Mouse (Mus musculus) limb, embryonic 11.5 days (tissue): ENCODE measurements around the gene Pitpna. TPM values are rescaled to one million over a fixed set of nuclear protein-coding genes. Genes with fewer than 3 reads are reported as not detected.
A peak's percentile ranks its signal among the peaks of the same experiment; 100 is the strongest.

Experiments
- ATAC-seq: fragments of 200-750 bp; cut with Nextera tagmentation; 2 replicates; pipeline ENCODE4 v1.8.0; 2017; ENCODE audit warnings: low read depth; ENCODE audit not compliant: insufficient number of reproducible peaks, low FRiP score, low TSS enrichment
- DNase-seq: peaks from one replicate; pipeline ENCODE4 v3.0.0-alpha.2; 2015; ENCODE audit warnings: low spot score
- H3K27ac ChIP-seq: fragments of 300-500 bp; sonication (generic); replicated peaks from 2 replicates; pipeline ENCODE4 v1.5.1; 2014; ENCODE audit warnings: low read depth, mild to moderate bottlenecking, low read length
- H3K27me3 ChIP-seq: fragments of 300-500 bp; sonication (generic); 2 replicates; pipeline ENCODE4 v1.6.1; 2014; ENCODE audit warnings: mild to moderate bottlenecking, low read length, mixed read lengths; ENCODE audit not compliant: control insufficient read depth, insufficient read depth
- H3K36me3 ChIP-seq: fragments of 300-500 bp; sonication (generic); 2 replicates; pipeline ENCODE4 v1.6.1; 2014; ENCODE audit warnings: mild to moderate bottlenecking, low read length, moderate library complexity, mixed read lengths; ENCODE audit not compliant: control insufficient read depth, insufficient read depth
- H3K4me1 ChIP-seq: fragments of 300-500 bp; sonication (generic); 2 replicates; pipeline ENCODE4 v1.6.1; 2014; ENCODE audit warnings: low read length, mixed read lengths; ENCODE audit not compliant: control insufficient read depth, insufficient read depth
- H3K4me2 ChIP-seq: fragments of 300-500 bp; sonication (generic); 2 replicates; pipeline ENCODE4 v1.6.1; 2014; ENCODE audit warnings: low read depth, mild to moderate bottlenecking, moderate library complexity; ENCODE audit not compliant: severe bottlenecking
- H3K4me3 ChIP-seq: fragments of 300-500 bp; sonication (generic); 2 replicates; pipeline ENCODE4 v1.5.1; 2014; ENCODE audit warnings: low read depth, low read length
- H3K9ac ChIP-seq: fragments of 300-500 bp; sonication (generic); 2 replicates; pipeline ENCODE4 v1.6.1; 2014; ENCODE audit warnings: mild to moderate bottlenecking, low read length
- H3K9me3 ChIP-seq: fragments of 300-500 bp; sonication (generic); 2 replicates; pipeline ENCODE4 v1.6.1; 2016; ENCODE audit warnings: low read length; ENCODE audit not compliant: control insufficient read depth
- WGBS: fragments of 180-500 bp; shearing (Covaris S2); extraction: QIAGEN DNeasy Blood & Tissue Kit; methylation state at CpG from one replicate; pipeline ENCODE4 v1.1.7; 2014; 5-methylcytosine and 5-hydroxymethylcytosine counted together
- microRNA-seq: library from miRNA; unstranded; fragments of <30 nt; microRNA quantifications from one replicate; pipeline ENCODE4, GENCODE M21; 2016
- polyA plus RNA-seq: library from polyadenylated mRNA; unstranded; fragments of >200 nt; fragmentation: Nextera tagmentation; extraction: Ambion mirVana; gene quantifications from 2 replicates; pipeline ENCODE4 v1.2.1, GENCODE M21; 2014

Pitpna gene
- polyA plus RNA-seq, 1 experiment from 2014 or later: 67.3 TPM

DNA sequence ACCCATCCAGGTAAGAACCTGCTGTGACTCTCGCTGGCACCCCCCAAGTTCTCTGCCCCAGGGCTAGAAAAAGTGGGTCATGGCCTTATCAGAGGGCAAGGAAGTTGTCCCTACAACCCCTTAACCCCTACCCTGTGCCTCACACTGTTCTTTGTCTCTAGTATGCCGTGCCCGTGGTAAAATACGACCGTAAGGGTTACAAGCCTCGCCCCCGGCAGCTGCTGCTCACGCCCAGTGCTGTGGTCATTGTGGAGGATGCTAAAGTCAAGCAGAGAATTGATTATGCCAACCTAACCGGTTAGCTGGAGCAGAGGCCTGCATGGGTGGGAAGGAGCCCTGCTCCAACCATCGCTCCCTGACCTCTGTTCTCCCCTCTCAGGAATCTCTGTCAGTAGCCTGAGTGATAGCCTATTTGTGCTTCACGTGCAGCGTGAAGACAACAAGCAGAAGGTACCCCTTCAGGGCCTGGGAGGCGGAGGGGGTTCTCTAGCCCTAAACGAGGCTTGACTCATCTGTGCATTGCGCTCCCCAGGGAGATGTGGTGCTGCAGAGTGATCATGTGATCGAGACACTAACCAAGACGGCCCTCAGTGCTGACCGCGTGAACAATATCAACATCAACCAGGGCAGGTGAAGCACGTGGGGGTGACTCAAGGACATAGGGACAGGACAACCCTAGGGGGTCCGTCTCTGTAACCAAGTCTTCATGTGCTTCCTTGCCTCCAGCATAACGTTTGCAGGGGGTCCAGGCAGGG, 83.7 kb downstream of the Pitpna start:
- no peak for DNase-seq
- H3K9me3 ChIP-seq: no peaks in the 10 kb centered on the region
- H3K4me2 ChIP-seq: no peak overlapping the region
- peaks cover 13% of the 10 kb centered on the region for H3K36me3 ChIP-seq
- H3K27me3 ChIP-seq: no peaks in the 10 kb centered on the region
- ATAC-seq: no peak
- no peak overlapping the region for H3K4me3 ChIP-seq
- WGBS: 85% methylated on average over 22 of the region's 22 CpGs
- no peak overlapping the region for H3K27ac ChIP-seq
- no peak overlapping the region for H3K9ac ChIP-seq
- no peaks in the 10 kb centered on the region for H3K4me1 ChIP-seq

DNA sequence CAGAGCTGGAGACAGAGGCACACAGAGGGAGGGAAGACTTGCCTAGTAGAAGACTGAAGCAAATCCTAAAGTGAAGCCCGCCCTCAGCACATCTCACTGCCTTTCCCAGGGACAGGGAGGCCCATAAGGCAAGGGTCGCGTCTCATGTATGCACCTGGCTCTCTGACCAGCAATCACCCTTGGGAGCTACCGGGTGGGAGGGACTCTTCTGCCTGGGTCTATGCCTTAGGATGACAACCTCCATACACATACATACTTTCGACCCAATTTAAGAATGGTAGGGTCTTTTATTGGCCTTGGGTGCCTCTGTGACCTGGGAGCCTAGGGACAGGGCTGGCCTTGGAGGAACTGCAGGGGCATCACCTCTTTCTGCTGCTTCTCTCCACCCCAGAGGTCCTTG, 85.5 kb downstream of the Pitpna start:
- Histone ChIP-seq H3K4me1 (no peaks in the 10 kb centered on the region), H3K27me3 (no peaks in the 10 kb centered on the region), H3K9me3 (no peaks in the 10 kb centered on the region), H3K9ac (no peak overlapping the region), H3K4me3 (no peak overlapping the region), H3K27ac (no peak overlapping the region), H3K36me3 (peaks cover 13% of the 10 kb centered on the region), H3K4me2 (no peak overlapping the region)
- DNase-seq (no peak), ATAC-seq (no peak)
- 84% methylated on average over 5 of the region's 5 CpGs for WGBS

DNA sequence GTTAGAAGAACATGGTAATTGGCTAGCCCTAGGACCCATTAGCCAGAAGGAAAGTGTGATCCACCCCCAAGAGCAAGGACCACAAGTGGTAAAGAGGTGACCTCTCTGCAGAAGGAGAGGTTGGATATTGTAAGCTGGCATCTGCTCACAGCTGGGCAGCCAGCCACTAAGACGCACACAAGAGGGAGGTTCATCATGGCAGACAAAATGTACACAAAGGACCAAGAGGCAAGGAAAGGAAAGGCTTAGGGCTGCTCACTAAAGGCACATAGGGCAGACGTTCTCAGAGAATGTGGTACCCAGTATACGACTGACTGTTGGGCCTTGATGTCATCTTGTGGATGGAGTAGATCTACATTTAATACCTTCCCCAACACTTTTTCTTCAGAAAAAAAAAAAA, 87.0 kb downstream of the Pitpna start:
- H3K9me3 ChIP-seq: no peaks in the 10 kb centered on the region
- H3K27me3 ChIP-seq: no peaks in the 10 kb centered on the region
- H3K4me3 ChIP-seq: no peak overlapping the region
- H3K4me2 ChIP-seq: no peak overlapping the region
- no peak overlapping the region for H3K27ac ChIP-seq
- no peak for DNase-seq
- no peaks in the 10 kb centered on the region for H3K4me1 ChIP-seq
- H3K9ac ChIP-seq: no peak overlapping the region
- no peak for ATAC-seq
- H3K36me3 ChIP-seq: peaks cover 9% of the 10 kb centered on the region
- 83% methylated on average over 3 of the region's 3 CpGs for WGBS

DNA sequence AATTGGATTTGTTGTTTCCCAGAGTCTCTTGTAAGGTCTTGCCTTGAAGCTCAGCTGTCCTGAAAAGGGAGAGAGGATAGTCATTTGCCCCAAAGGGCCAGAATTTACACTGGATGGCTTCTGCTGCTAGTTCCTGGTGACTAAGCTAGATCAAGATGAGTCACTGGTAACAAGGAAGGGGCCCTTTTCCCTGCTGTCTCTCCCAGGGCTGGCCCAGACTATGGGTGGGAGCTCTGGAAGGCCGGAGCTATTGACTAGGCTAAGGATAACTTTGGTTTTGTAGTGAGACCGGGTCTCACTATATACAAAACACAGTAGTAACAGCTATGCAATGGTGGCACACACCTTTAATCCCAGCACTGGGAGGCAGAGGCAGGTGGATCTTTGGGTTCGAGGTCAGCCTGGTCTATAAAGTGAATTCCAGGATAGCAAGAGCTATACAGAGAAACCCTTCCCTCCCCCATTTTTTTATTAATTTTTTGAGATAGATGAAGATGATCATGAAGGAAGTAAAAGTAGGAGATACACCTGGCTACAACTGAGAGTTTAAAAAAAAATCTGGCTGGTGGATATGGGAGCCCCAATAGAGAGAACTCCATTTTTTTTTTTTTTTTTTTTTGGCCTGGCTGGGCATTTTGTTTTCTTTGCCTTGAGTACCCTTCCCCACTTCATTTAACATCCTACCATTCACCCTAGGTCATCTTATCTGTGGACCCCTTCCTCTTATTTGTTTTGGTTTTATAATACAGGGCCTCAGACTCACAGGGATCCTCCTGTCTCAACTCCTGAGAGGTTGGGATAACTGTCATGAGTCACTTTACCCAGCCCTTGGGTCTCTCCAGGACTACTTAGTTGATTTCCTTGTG, 90.2 kb downstream of the Pitpna start:
- Histone ChIP-seq H3K27ac (no peak overlapping the region), H3K36me3 (no peaks in the 10 kb centered on the region), H3K9me3 (no peaks in the 10 kb centered on the region), H3K4me2 (peak overlapping the region; percentile 44), H3K9ac (no peak overlapping the region), H3K4me3 (peak overlapping the region; percentile 99; the same call in 1 of the 2 replicates), H3K4me1 (peaks cover 6% of the 10 kb centered on the region), H3K27me3 (no peaks in the 10 kb centered on the region)
- WGBS: 84% methylated on average over 3 of the region's 3 CpGs
- ATAC-seq (no peak), DNase-seq (no peak)

Small RNA genes lying within 50 kb of the gene (microRNA-seq; reads per million reads assigned to microRNA genes)
- not detected for gene Mir3971

Other genes starting within 250 kb of the Pitpna start
- 151 and 154 TPM in 2 replicates for gene Rpa1, start 239.8 kb upstream of the Pitpna start, polyA plus RNA-seq
- gene Smyd4, start 239.7 kb upstream of the Pitpna start, polyA plus RNA-seq: 14.3 and 15.2 TPM in 2 replicates
- 174 and 194 TPM in 2 replicates for gene Serpinf1, start 165.4 kb upstream of the Pitpna start, polyA plus RNA-seq
- gene Serpinf2, start 148.5 kb upstream of the Pitpna start, polyA plus RNA-seq: 0.52 TPM in 1 of 2 replicates, not detected in the other
- 3.3 and 3.4 TPM in 2 replicates for gene Wdr81, start 133.4 kb upstream of the Pitpna start, polyA plus RNA-seq
- gene Tlcd2, start 126.4 kb upstream of the Pitpna start, polyA plus RNA-seq: 10.4 and 11.3 TPM in 2 replicates
- 111 and 123 TPM in 2 replicates for gene Prpf8, start 101.3 kb upstream of the Pitpna start, polyA plus RNA-seq
- gene Rilp, start 78.0 kb upstream of the Pitpna start, polyA plus RNA-seq: 0.50 and 0.59 TPM in 2 replicates
- 4.5 and 4.7 TPM in 2 replicates for gene Scarf1, start 74.6 kb upstream of the Pitpna start, polyA plus RNA-seq
- 4.0 and 4.2 TPM in 2 replicates for gene Slc43a2, start 56.4 kb upstream of the Pitpna start, polyA plus RNA-seq
- gene Inpp5k, start 42.9 kb downstream of the Pitpna start, polyA plus RNA-seq: 14.9 and 18.5 TPM in 2 replicates
- gene Myo1c, start 62.4 kb downstream of the Pitpna start, polyA plus RNA-seq: 12.8 and 15.8 TPM in 2 replicates
- gene Crk, start 91.2 kb downstream of the Pitpna start, polyA plus RNA-seq: 107 and 110 TPM in 2 replicates
- 1,333 and 1,356 TPM in 2 replicates for gene Ywhae, start 144.8 kb downstream of the Pitpna start, polyA plus RNA-seq
- gene Doc2b, start 208.0 kb downstream of the Pitpna start, polyA plus RNA-seq: 0.19 and 0.27 TPM in 2 replicates